Mouse (Mus musculus) spleen, adult 18-20 months (tissue): Measurements from ENCODE around the gene Tspan32.

ENCODE experiments used
- DNase-seq, 2 experiments: peaks; one replicate each; pipeline ENCODE4 v3.0.0; 2022; ENCODE audit warnings: mixed read lengths in 2 of 2

Gene Tspan32

GRCm38 (mm10) chr7:143034519-143035450, 29.9 kb downstream of the Tspan32 start:
- no peak for DNase-seq

GRCm38 (mm10) chr7:143036787-143037186, 31.9 kb downstream of the Tspan32 start:
- no peak for DNase-seq

GRCm38 (mm10) chr7:143037306-143037705, 32.5 kb downstream of the Tspan32 start:
- no peak for DNase-seq

GRCm38 (mm10) chr7:143038174-143038931, 33.5 kb downstream of the Tspan32 start:
- DNase-seq: peak in 1 of 2 experiments; percentile 46

- no peak for DNase-seq
These were observed 35.7 kb downstream of the Tspan32 start for GRCm38 (mm10) chr7:143040561-143040960.

GRCm38 (mm10) chr7:143041138-143041822, 36.4 kb downstream of the Tspan32 start:
- DNase-seq: no peak

GRCm38 (mm10) chr7:143042089-143042488, 37.2 kb downstream of the Tspan32 start:
- no peak for DNase-seq

GRCm38 (mm10) chr7:143042897-143043300, 38.1 kb downstream of the Tspan32 start:
- no peak for DNase-seq

- no peak for DNase-seq
These were observed 39.4 kb downstream of the Tspan32 start for GRCm38 (mm10) chr7:143044049-143044825.

- no peak for DNase-seq
These were observed 40.0 kb downstream of the Tspan32 start for GRCm38 (mm10) chr7:143044826-143045206.

- no peak for DNase-seq
These were observed 41.5 kb downstream of the Tspan32 start for GRCm38 (mm10) chr7:143046358-143046757.

GRCm38 (mm10) chr7:143049331-143049730, 44.5 kb downstream of the Tspan32 start:
- DNase-seq: no peak

GRCm38 (mm10) chr7:143049841-143050816, 45.3 kb downstream of the Tspan32 start:
- DNase-seq: no peak

GRCm38 (mm10) chr7:143051316-143051715, 46.5 kb downstream of the Tspan32 start:
- DNase-seq: no peak

GRCm38 (mm10) chr7:143052626-143053007, 47.8 kb downstream of the Tspan32 start, which contains the start of gene Cd81:
Gene Cd81, plus strand, starts transcription at chr7:143052739.
- DNase-seq: peak; percentile 83 to 95

GRCm38 (mm10) chr7:143053008-143053899, 48.4 kb downstream of the Tspan32 start:
- peak; percentile 33 to 58 for DNase-seq

- no peak for DNase-seq
These were observed 49.2 kb downstream of the Tspan32 start for GRCm38 (mm10) chr7:143053961-143054611.

- DNase-seq: no peak
These were observed 49.7 kb downstream of the Tspan32 start for GRCm38 (mm10) chr7:143054612-143054965.

- no peak for DNase-seq
These were observed 50.2 kb downstream of the Tspan32 start for GRCm38 (mm10) chr7:143055001-143055400.
